Mouse (Mus musculus) mesoderm, embryonic 11.5 days (tissue): Measurements from ENCODE around the gene Susd4.

Source experiments
- DNase-seq: peaks from one replicate; pipeline ENCODE4 v3.0.0-alpha.2; 2012; ENCODE audit warnings: low read depth, low spot score

Susd4 gene

DNA sequence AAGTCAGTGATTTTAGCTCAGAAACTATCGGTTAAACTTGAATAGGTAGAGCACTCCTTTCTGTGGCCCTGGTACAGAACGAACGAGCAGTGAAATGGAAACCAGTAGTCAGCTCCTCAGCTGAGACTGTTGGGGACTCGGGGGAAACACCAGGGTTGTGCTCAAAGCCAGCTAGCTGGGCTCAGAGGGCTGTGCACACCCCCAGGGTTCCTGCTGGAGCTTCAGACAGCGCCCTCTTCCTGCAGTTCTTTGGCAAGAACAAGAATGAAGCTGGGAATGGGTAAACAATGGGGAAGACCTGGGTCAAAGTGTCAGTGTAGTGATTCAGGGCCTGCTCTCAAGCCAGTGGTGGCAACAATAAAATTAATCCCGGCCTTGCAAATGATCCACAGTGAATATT lies 88.5 kb downstream of the Susd4 start:
- DNase-seq: no peak

DNA sequence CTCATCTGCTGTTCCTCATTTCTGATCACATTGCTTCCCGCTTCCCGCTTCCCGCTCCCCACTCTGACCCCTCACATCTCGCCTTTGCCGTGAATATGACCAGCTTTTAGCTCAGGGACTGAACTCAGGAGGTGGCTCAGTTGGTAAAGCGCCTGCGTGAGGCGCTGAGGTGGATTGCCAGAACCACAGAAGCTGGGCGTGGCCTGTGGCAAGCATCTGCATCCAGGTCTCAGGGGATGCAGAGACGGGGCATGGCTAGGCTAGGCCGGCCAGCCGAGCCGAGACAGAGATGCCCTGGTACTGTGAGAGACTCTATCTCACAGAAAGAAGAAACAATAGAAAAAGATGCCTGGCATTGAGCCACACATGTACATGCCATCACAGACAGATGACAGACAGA lies 93.0 kb downstream of the Susd4 start:
- DNase-seq: no peak

DNA sequence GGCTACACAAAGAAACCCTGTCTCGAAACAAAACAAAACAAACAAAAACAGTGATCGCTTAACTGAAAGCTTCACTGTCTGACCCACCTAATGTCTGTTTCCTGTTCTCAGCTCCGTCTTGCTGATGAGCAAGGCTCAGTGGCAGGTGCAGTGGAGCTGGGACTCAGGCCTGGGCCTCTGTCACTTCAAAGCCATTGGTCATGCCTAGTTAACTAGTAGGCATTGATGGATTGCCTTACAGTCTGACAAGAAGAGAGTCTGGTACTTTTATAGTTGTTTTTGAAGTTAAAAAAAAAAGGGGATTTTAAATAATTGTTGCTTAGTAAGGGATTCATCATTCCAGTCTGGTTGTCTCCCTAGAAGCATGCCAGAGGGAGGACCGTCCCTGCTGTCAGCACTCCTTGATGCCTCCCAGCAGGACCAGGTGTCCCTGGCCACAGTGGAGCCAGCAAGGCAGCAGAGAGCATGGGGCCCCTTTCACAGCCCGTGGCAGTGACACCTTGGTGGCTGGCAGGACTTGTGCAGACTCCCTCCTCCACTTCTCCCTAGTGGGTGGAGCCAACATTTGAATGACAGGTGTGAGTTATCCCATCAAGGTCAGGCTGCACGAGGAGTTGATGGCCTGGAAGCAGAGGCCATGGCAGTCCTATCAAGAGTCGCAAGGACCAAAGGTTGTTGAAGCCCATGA lies 98.2 kb downstream of the Susd4 start:
- peak; percentile 52 for DNase-seq

DNA sequence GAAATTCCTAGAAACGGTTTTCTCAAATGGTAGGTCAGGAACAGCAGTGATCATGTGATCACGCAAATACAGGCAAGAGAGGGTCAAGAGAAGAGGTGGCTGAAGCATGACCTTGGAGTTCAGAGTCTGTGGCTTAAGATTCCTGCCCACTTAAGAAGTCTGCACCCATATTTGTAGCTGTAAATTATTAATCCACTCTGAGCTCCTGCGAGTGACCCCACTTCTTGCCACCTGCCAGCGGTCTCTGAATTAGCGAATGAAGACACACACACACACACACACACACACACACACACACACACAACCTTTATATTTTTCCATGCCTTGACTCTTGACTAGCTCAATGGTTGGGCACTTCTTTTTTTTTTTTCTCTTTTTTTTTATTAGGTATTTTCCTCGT lies 99.7 kb downstream of the Susd4 start:
- no peak for DNase-seq

DNA sequence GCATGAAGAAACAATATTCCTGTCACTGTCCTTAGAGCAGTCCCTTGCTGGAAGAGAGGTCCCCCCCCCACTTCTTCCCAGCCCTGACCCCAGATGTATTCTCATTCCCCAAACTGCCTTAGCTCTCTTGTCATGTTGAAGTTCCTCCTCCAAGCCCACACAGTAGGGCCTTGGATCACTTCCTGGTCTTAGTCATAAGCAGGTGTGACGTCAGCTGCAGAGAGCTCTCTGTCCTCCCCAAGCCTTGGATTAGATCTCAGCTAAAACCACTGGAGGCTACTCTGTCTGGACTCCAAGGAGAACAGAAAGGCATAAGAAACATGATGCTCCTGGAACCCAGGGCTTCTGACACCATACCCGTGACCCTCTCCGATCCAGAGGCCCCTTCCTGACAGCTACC lies 104.2 kb downstream of the Susd4 start:
- no peak for DNase-seq

DNA sequence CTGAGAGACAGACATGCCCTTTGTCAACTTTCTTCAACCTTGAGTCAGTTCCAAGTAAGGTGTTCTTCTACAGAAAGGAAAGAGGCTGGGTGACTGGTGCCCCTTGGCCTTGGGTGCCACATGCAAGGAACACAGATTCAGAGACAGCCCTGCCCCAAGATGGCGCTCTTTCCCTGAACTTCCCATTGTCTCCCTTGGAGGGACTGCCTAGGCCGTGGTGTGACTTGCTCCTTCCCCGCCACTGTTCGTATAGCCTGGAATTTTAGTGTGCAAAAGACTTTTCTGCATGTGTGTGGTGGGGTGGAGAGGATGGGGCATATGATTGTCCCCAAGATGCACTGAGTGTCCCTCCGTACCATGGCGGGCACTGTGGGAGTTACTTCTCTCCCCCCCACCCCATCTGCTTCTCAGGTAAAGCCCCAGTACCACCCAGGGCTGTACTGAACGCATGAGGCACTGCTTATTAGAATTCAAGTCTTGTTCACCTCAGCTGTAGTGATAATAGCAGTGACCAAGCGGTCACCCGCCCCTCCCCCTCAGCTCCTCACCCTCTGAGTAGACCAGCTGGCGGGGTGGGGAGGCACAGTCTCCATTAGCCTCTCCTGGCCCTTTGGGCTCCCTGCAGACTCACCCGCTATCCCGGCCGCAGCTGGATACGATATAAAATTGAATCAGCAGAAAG lies 104.9 kb downstream of the Susd4 start:
- peak; percentile 59 for DNase-seq

DNA sequence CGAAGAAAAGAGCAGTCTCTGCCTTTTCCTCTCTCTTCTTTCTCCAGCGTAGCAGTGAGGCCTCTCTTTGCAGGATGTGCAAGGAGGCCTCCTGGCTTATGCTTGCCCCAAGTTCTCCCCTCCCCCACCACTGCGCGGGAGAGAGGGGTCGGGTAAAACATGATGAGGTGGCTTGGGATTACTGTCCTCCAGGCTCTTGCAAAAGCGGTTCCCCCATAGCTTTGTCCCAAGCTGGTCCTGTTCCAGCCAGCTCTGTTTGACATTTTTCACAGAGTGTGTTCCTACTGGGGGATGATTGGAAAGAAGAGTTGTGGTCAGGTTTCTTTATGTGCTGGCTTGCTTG lies 105.4 kb downstream of the Susd4 start:
- DNase-seq: no peak

DNA sequence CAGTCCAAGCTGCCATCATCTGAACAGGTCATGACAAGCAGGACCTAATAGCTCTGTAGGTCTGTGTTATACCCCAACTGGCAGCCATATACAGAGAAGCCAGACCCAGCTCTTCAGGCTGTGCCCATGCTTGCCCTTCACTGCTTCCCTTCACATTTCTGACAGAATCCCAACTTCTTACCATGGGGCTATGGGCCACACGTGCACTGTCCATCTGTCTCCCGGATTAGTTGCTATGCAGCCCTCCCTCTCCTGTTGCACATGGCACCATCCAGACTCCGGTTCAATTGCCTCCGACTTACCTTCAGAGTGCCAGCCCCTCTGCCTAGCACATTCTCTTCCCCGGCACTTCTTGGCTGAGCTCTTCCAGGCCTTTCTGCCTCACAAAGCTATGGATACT lies 114.5 kb downstream of the Susd4 start:
- no peak for DNase-seq

DNA sequence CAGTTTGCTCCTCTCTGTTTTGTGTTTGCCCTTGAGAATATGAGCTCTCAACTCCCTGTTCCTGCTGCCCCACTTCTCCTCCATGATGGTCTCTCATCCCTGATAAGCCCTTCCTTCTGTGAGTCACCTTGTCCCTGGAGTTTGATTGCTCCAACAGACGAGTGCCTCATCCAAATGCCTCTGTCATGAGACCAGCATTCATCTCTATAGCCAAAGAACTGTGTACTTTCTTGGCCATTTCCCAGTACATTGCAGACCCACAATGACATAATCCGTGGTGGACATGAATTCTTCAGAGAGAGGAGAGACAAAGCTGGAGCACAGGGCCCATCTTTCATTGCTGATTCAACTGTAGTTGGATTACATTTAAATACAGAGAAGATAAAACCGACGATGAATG lies 115.1 kb downstream of the Susd4 start:
- DNase-seq: no peak

DNA sequence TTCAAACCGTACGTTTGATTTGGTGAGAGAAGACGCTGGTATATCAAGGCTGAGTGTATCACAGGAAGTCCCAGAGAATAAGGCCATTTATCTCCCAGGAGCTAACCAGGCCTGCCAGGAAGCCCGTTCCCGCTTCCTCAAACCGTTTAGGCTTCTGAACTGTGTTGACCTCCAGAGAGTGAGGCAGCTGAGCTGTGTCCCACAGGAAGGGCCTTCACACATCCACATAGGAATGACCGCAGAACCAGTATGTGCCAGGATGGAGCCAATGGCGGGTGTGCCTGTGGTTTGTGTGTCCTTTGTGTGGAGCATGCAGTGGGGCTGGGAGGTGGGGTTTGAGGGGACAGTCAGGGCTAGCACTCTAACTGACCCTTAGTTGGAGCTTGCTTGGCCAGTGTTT lies 117.6 kb downstream of the Susd4 start:
- DNase-seq: no peak

DNA sequence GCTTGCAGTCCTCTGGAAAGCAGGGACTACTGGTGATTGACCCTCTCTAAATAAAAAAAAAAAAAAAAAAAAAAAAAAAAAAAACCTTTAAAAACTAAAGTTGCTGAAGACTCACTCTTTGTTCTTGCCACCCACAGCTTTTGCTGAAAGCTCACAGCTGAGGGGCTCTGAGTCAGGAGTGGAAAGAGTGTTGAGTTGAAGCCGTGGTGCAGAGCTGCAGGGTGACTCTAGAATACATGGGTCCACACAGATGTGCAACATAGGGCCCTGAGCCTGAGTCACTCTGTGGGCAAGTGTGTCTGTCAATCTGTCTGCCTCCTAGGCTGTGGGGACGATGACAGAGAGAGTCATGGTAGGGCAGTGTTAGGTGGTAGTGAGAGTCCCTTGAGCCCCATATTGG lies 119.0 kb downstream of the Susd4 start:
- DNase-seq: no peak

DNA sequence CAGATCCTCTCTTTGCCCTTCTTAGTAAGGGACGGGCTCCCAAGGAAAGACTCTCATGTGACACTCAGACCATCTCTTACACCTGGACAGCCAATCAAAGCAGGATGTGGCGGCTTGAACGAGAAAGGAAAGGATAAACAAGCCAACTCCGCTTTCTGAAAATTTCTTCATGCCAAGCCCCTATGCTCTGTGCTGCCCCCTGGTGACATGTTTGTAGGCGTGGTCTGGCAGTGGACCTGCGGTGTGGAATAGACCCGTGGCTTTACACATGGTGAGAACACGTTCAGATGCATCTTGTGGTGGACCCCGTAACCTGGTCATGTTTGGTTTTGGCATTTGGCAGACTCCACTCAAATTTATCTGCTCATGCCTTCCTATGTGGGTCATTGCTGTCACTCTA lies 132.0 kb downstream of the Susd4 start:
- DNase-seq: peak; percentile 60

DNA sequence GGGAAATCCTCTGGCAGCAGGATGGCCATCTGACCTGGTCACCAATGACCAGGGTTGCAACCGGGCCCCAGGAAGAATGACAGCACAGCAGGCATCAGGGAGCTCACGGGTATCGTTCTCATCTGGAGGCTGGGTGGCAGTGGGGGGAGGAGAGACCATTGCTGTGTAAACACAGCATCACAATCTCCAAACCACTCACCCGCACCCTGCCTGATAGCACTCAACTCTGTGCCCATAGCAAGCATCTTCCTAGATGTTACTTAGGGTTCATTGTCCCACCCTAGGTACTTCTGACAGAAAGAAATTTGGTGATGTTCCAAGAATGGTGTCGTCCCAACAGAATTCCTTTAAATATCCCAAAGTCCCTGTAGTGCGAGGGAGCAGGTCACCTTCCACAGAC lies 133.4 kb downstream of the Susd4 start:
- no peak for DNase-seq

DNA sequence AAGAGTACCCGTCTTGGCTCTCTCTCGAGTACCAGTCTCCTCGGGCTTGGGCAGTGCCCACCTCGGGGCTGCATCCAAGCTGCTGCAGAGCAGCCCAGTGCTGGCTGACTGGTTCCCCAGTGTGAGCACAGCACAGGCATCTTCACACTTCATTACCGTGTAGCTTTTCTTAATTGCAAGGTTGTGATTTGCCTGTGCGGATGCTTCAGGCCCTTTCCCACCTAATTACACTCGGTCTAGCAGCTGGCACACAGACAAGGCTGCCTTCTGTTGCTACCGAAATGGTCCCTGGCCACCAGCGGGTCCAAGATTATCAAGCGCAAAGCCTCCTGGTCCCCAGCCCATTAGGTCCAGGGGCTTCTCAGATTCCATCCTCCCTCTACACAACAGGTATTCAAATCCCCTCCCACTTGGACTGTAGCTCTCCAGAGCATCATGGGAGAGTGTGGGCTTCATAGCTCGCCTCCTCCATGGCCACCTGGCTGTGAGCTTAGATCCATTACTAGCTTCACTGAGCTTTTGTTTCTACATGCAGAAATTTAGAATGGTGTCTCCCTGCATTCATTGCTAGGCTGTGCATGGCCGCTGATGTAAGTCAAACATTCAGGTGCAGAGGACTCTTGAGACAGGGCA lies 134.0 kb downstream of the Susd4 start:
- DNase-seq: no peak

DNA sequence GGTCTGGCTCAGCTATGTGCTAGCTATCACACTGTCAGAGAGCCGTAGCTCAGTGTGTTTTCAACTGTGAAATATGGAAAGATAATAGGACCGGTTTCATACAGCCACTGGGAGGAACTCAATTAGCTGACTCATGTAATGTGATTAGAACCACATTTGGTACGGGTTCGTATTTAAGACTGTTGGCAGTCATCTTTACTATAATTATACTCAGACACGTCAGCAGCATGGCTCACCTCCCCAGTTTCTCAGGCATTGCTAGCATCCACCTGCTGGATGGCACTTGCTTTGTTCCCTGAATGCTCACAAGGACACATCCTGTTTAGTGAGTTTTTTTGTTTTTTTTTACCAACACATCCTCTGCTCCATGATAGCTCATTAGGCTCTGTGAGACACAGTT lies 138.4 kb downstream of the Susd4 start:
- DNase-seq: no peak

DNA sequence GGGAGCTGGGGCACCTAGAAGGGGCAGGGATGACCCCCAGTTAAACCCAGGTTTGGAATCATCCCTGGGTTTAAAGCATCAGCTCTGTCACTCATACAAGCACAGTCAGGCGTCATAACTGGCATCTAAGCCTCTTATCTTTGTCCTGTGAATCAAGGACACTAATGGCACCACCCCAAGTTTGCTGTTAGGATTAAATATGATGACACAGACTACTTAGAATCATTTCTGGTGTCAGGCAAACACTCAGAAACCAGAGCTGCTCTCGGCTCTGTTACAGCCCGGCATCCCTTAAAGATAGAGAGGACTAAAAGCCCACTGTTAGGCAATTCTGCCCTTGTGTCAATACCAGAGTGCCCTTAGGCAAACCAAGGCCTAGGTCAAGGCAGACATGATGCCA lies 139.2 kb downstream of the Susd4 start:
- no peak for DNase-seq

DNA sequence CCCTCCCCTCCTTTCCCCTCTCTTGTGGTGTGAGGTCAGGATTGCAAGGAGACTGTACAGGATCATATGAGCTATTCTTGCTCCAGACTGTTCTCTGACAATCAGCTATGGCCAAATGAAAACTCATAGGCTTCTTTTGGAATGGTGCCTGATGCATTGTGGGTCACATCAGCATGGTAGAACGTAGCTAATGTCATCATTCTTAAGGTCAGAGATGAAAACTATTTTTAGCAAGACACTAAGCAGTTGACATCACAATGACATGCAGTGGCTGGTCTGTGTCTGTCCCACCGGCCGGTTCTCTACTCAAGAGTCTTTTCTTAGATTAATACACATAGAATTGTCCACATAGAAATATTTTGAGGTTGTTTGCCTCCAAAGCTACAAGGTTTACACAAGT lies 142.0 kb downstream of the Susd4 start:
- DNase-seq: no peak

DNA sequence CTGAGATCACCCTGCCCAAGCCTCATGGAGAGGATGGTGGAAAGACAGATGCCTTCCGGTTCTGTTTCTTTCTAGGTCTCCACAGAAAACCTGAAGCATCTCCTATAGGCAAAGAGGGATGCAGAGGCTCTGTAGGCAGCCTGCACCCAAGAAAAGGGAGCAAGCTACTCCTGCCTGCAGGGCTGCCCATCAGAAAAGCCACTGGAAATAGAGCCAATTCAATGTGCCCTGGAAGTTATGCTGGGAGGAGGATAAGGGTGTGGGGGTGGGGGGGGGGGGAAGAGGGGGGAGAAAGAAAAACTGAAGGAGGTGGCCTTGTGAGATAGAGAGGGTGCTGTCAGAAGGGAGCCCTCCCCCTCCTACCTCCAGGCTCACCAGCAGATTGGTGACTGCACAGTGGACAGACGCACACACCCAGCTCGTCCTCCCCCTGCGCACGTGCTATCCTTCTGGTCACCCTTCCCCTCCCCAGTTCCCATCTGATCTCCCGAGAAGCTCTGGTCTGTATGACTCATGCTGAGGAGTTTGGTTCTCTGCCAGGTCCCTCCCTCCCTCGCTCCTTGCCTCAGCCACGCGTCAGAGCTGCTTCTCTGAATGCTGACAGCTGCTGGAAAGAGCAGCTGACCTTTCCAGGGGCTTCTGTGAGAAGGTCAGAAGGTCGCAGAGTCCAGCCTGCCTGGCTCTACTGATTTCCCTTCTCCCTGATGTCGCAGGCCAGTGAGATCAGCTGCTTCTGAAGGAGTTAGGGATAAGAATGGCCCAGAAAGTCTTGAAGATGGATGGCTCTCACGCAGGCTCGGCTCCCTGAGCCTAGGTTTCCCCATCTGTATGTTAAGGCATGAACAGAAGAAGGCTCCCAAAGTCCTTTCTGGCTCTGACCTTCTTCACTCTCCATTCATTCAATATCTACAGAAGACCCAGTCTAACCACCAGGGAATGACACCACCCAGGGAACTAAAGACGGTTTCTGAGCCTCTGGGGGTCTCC lies 144.7 kb downstream of the Susd4 start:
- DNase-seq: peak; percentile 87

DNA sequence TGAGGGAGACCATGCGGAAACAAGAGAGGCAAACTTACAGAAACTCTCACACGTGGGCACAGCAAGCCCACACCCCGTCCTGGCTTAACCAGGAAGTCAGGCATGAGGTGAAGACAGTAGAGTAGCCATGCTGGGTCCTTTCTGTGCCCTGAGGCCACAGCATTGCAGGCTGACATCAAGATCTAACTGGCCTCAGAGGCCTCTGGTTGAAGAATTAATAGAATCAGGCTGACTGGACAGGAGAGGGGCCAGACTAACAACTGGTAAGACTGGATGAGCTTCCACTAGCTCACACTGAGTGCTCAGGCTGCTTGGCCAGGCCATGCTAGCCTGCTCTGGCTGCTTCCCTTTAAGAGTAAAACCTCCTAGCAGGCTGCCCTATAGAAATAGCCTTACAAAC lies 145.4 kb downstream of the Susd4 start:
- no peak for DNase-seq

DNA sequence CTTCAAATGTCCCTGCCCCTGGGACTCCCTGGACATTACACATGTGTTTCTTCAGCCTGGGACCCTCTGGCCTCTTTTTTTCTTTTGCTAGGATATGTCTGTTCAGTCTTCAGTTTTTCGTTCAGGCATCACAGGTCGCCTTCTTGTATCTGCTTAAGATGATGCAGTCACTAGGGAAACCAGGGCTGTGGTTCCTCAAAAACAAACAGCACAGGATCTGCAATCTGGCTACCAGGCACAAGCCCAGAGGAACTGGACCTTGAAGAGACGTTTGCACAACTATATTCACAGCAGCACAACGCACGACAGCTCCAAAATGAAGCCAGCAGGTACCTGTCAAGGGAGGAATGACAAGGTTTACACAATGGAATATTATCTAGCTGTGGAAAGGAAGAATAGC lies 145.9 kb downstream of the Susd4 start:
- no peak for DNase-seq

DNA sequence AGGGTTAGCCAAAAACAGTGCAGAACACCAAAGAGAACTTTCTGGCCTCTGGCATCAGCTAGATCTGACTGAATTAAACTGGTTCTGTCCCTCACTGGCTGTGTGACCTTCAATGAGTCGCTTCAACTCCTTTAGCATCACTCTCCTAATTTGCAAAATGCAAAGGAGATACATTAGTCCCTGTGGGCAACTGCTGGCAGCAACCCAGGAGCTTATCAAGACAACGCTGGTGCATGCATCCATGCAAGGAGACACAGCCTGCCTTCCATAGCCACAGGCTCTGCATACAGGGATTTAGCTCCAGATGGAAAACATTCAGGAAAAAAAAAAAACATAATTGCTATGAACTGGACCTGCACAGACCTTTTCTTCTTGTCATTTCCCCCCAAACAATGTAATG lies 148.9 kb downstream of the Susd4 start:
- DNase-seq: no peak
